Mouse (Mus musculus): Measurements from ENCODE around the gene Fbxo2. TPM values are rescaled to one million over a fixed set of nuclear protein-coding genes. Genes with fewer than 3 reads are reported as not detected.
A peak's percentile ranks its signal among the peaks of the same experiment; 100 is the strongest.

The Fbxo2 gene
- polyA plus RNA-seq, 1 experiment, result 2.3 TPM

GRCm38 (mm10) chr4:148120555-148120954 is 39.9 kb upstream of the Fbxo2 start:
- TF ChIP-seq POLR2A (IDR thresholded peaks at IDR 0.05; ENCODE audit: low read depth, low read length) (no peak), CTCF (conservative IDR thresholded peaks at IDR 0.05; ENCODE audit: insufficient read depth, insufficient read length, low read depth, low read length) (no peak)

GRCm38 (mm10) chr4:148121362-148121761 is 39.1 kb upstream of the Fbxo2 start:
- DNase-seq, result no peak
- no peak for TF ChIP-seq CTCF (conservative IDR thresholded peaks at IDR 0.05; ENCODE audit: insufficient read depth, insufficient read length, low read depth, low read length)
- no peak for TF ChIP-seq POLR2A (IDR thresholded peaks at IDR 0.05; ENCODE audit: low read depth, low read length)
- 76% methylated on average over 4 of the region's 4 CpGs for WGBS
- no peaks in the 10 kb centered on the region for H3K36me3 ChIP-seq (ENCODE audit: control insufficient read depth, insufficient read depth, low read length)
- no peak overlapping the region for H3K4me3 ChIP-seq (ENCODE audit: insufficient read depth, low read depth, low read length)
- no peaks in the 10 kb centered on the region for H3K4me1 ChIP-seq (ENCODE audit: control insufficient read depth, insufficient read depth, low read length)
- H3K27me3 ChIP-seq (replicated peaks; ENCODE audit: control insufficient read depth, insufficient read depth, low read length), result no peaks in the 10 kb centered on the region
- no peak overlapping the region for H3K27ac ChIP-seq (ENCODE audit: insufficient read depth, low read depth, low read length)

More at GRCm38 (mm10) chr4:148120555-148120954, 39.9 kb upstream of the Fbxo2 start:
- H3K27me3 ChIP-seq (replicated peaks; ENCODE audit: control insufficient read depth, insufficient read depth, low read length), result no peaks in the 10 kb centered on the region
- H3K4me1 ChIP-seq (ENCODE audit: control insufficient read depth, insufficient read depth, low read length), result no peaks in the 10 kb centered on the region
- no peak for DNase-seq
- H3K4me3 ChIP-seq (ENCODE audit: insufficient read depth, low read depth, low read length), result no peak overlapping the region
- WGBS, result 62% methylated on average over 9 of the region's 9 CpGs
- H3K27ac ChIP-seq (ENCODE audit: insufficient read depth, low read depth, low read length), result no peak overlapping the region
- no peaks in the 10 kb centered on the region for H3K36me3 ChIP-seq (ENCODE audit: control insufficient read depth, insufficient read depth, low read length)

GRCm38 (mm10) chr4:148121982-148122693 is 38.3 kb upstream of the Fbxo2 start:
- TF ChIP-seq CTCF (conservative IDR thresholded peaks at IDR 0.05; ENCODE audit: insufficient read depth, insufficient read length, low read depth, low read length) (no peak), POLR2A (IDR thresholded peaks at IDR 0.05; ENCODE audit: low read depth, low read length) (no peak)
- H3K27ac ChIP-seq (ENCODE audit: insufficient read depth, low read depth, low read length), result no peak overlapping the region
- 25% methylated on average over 6 of the region's 6 CpGs for WGBS
- no peak for DNase-seq
- H3K27me3 ChIP-seq (replicated peaks; ENCODE audit: control insufficient read depth, insufficient read depth, low read length), result no peaks in the 10 kb centered on the region
- no peaks in the 10 kb centered on the region for H3K36me3 ChIP-seq (ENCODE audit: control insufficient read depth, insufficient read depth, low read length)
- H3K4me3 ChIP-seq (ENCODE audit: insufficient read depth, low read depth, low read length), result no peak overlapping the region
- no peaks in the 10 kb centered on the region for H3K4me1 ChIP-seq (ENCODE audit: control insufficient read depth, insufficient read depth, low read length)

- Histone ChIP-seq H3K36me3 (ENCODE audit: control insufficient read depth, insufficient read depth, low read length) (no peaks in the 10 kb centered on the region), H3K27ac (ENCODE audit: insufficient read depth, low read depth, low read length) (no peak overlapping the region), H3K4me3 (ENCODE audit: insufficient read depth, low read depth, low read length) (no peak overlapping the region), H3K27me3 (replicated peaks; ENCODE audit: control insufficient read depth, insufficient read depth, low read length) (no peaks in the 10 kb centered on the region), H3K4me1 (ENCODE audit: control insufficient read depth, insufficient read depth, low read length) (no peaks in the 10 kb centered on the region)
- WGBS, result 73% methylated on average over 3 of the region's 3 CpGs
- no peak for DNase-seq
- TF ChIP-seq POLR2A (IDR thresholded peaks at IDR 0.05; ENCODE audit: low read depth, low read length), result no peak
- TF ChIP-seq CTCF (conservative IDR thresholded peaks at IDR 0.05; ENCODE audit: insufficient read depth, insufficient read length, low read depth, low read length), result no peak
Observed at GRCm38 (mm10) chr4:148122694-148123066, 37.7 kb upstream of the Fbxo2 start.

GRCm38 (mm10) chr4:148128241-148128640 is 32.2 kb upstream of the Fbxo2 start:
- no peak for DNase-seq
- TF ChIP-seq POLR2A (IDR thresholded peaks at IDR 0.05; ENCODE audit: low read depth, low read length), result no peak
- no peak for TF ChIP-seq CTCF (conservative IDR thresholded peaks at IDR 0.05; ENCODE audit: insufficient read depth, insufficient read length, low read depth, low read length)
- Histone ChIP-seq H3K27ac (ENCODE audit: insufficient read depth, low read depth, low read length) (no peak overlapping the region), H3K36me3 (ENCODE audit: control insufficient read depth, insufficient read depth, low read length) (no peaks in the 10 kb centered on the region), H3K27me3 (replicated peaks; ENCODE audit: control insufficient read depth, insufficient read depth, low read length) (no peaks in the 10 kb centered on the region), H3K4me3 (ENCODE audit: insufficient read depth, low read depth, low read length) (no peak overlapping the region), H3K4me1 (ENCODE audit: control insufficient read depth, insufficient read depth, low read length) (no peaks in the 10 kb centered on the region)
- 57% methylated on average over 1 of the region's 1 CpGs for WGBS

GRCm38 (mm10) chr4:148128672-148129071 is 31.7 kb upstream of the Fbxo2 start:
- H3K27me3 ChIP-seq (replicated peaks; ENCODE audit: control insufficient read depth, insufficient read depth, low read length), result no peaks in the 10 kb centered on the region
- no peaks in the 10 kb centered on the region for H3K36me3 ChIP-seq (ENCODE audit: control insufficient read depth, insufficient read depth, low read length)
- TF ChIP-seq CTCF (conservative IDR thresholded peaks at IDR 0.05; ENCODE audit: insufficient read depth, insufficient read length, low read depth, low read length) (no peak), POLR2A (IDR thresholded peaks at IDR 0.05; ENCODE audit: low read depth, low read length) (no peak)
- no peaks in the 10 kb centered on the region for H3K4me1 ChIP-seq (ENCODE audit: control insufficient read depth, insufficient read depth, low read length)
- WGBS, result 69% methylated on average over 2 of the region's 2 CpGs
- DNase-seq, result no peak
- no peak overlapping the region for H3K27ac ChIP-seq (ENCODE audit: insufficient read depth, low read depth, low read length)
- H3K4me3 ChIP-seq (ENCODE audit: insufficient read depth, low read depth, low read length), result no peak overlapping the region

- 4% methylated on average over 18 of the region's 18 CpGs for WGBS
- Histone ChIP-seq H3K4me1 (ENCODE audit: control insufficient read depth, insufficient read depth, low read length) (no peaks in the 10 kb centered on the region), H3K27me3 (replicated peaks; ENCODE audit: control insufficient read depth, insufficient read depth, low read length) (no peaks in the 10 kb centered on the region), H3K36me3 (ENCODE audit: control insufficient read depth, insufficient read depth, low read length) (no peaks in the 10 kb centered on the region), H3K27ac (ENCODE audit: insufficient read depth, low read depth, low read length) (no peak within 1 kb of the TSS), H3K4me3 (ENCODE audit: insufficient read depth, low read depth, low read length) (peak within 1 kb of the TSS; percentile 34; the same call in 1 of the 2 replicates)
- DNase-seq, result no peak
- TF ChIP-seq POLR2A (IDR thresholded peaks at IDR 0.05; ENCODE audit: low read depth, low read length), result no peak
- no peak for TF ChIP-seq CTCF (conservative IDR thresholded peaks at IDR 0.05; ENCODE audit: insufficient read depth, insufficient read length, low read depth, low read length)
Observed at GRCm38 (mm10) chr4:148130133-148130532, 30.3 kb upstream of the Fbxo2 start, which contains the start of gene Mad2l2. TSS of gene Mad2l2 (plus strand) at chr4:148130384.
